Mouse (Mus musculus): ENCODE results near the gene Trem2. TPM values are rescaled to one million over a fixed set of nuclear protein-coding genes. Genes with fewer than 3 reads are reported as not detected.
"Not testable (repeated sequence)": the region's sequence is repeated elsewhere in the genome, so short reads cannot be mapped to it uniquely, and the experiment has no call there.

The Trem2 gene
- 2.2 and 4.1 TPM in 2 replicates for polyA plus RNA-seq (2016; fragmentation: Nextera tagmentation; extraction: Ambion mirVana)

DNA sequence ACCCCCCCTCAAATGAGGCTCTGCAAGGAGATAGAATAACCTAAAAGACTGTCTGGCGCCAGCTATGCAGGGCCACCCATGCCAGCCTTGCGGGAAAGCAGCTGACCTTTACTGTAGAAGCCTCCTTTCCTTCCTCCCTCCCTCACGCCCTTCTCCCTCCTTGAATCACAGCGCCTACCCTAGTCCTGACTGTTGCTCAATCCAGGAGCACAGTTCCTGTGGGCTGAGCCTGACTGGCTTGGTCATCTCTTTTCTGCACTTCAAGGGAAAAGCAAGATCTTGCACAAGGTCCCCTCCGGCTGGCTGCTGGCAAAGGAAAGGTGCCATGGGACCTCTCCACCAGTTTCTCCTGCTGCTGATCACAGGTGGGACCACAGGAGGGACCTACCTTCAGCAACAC, at the start of gene Trem2:
TSS of gene Trem2 (plus strand) at position 171 of the 400 bp plus-strand sequence.
- no peaks in the 10 kb centered on the region for H3K27me3 ChIP-seq
- H3K9me3 ChIP-seq, result no peaks in the 10 kb centered on the region
- H3K36me3 ChIP-seq, result no peaks in the 10 kb centered on the region
- no peak for ATAC-seq (ENCODE audit: low FRiP score, low read depth)
- H3K4me1 ChIP-seq, result no peaks in the 10 kb centered on the region
- H3K9ac ChIP-seq (replicated peaks), result no peak within 1 kb of the TSS
- no peak within 1 kb of the TSS for H3K27ac ChIP-seq (replicated peaks)
- 85% methylated on average over 5 of the region's 5 CpGs for WGBS
- no peak within 1 kb of the TSS for H3K4me2 ChIP-seq (replicated peaks)
- H3K4me3 ChIP-seq, result no peak within 1 kb of the TSS

DNA sequence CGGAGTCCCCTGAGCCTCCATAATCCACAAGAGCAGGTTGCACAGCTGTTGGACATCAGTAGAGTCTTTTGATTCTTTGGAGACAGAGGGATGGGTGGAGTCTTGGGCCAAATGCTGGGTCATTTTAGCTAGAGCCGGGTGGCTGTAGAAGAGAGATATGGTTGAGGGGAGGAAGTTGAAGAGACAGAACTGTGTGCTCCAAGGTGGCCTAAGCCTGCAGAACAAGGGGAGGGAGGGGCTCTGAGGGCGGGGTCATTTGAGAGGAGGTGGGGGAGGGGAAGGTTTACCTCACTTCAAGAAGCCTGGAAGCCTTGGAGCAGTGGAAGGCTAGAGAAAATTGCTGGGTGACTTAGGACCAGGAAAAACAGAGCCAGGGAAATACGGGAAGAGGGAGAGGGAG, 47.0 kb upstream of the Trem2 start, which contains the start of gene Treml2:
TSS of gene Treml2 (plus strand) at position 296 of the 400 bp plus-strand sequence.
- H3K27me3 ChIP-seq, result no peaks in the 10 kb centered on the region
- no peak within 1 kb of the TSS for H3K4me2 ChIP-seq (replicated peaks)
- H3K27ac ChIP-seq (replicated peaks), result no peak within 1 kb of the TSS
- no peak within 1 kb of the TSS for H3K4me3 ChIP-seq
- no peaks in the 10 kb centered on the region for H3K36me3 ChIP-seq
- no peaks in the 10 kb centered on the region for H3K4me1 ChIP-seq
- 31% methylated on average over 3 of the region's 4 CpGs for WGBS
- no peak within 1 kb of the TSS for H3K9ac ChIP-seq (replicated peaks)
- no peak for ATAC-seq (ENCODE audit: low FRiP score, low read depth)
- H3K9me3 ChIP-seq, result no peaks in the 10 kb centered on the region

GRCm38 (mm10) chr17:48299756-48300155, 46.4 kb upstream of the Trem2 start:
- Histone ChIP-seq H3K4me1 (no peaks in the 10 kb centered on the region), H3K27ac (replicated peaks) (no peak overlapping the region), H3K9me3 (no peaks in the 10 kb centered on the region), H3K27me3 (no peaks in the 10 kb centered on the region), H3K4me3 (no peak overlapping the region), H3K36me3 (no peaks in the 10 kb centered on the region), H3K9ac (replicated peaks) (no peak overlapping the region), H3K4me2 (replicated peaks) (no peak overlapping the region)
- 60% methylated on average over 7 of the region's 7 CpGs for WGBS
- ATAC-seq (ENCODE audit: low FRiP score, low read depth), result no peak

DNA sequence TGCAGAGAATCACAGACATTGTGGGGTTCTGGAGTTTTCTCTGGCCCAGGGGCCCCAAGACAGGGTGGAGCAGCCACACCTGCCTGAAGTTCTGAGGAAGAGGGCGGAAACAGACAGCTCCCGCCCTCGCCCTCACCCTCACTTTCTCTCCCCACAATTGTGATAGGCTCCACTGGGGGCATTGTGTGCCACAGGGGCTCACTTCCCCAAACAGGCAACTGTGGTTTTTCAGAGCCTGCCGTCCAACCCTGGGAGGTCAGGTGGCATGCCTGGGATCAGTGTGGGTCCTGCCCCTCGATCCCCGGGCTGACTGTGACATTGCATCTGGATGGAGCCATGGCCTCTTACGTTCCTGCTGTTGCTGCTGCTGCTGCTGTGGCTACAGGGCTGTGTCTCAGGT, 46.0 kb upstream of the Trem2 start:
- H3K36me3 ChIP-seq, result no peaks in the 10 kb centered on the region
- WGBS, result 71% methylated on average over 7 of the region's 7 CpGs

GRCm38 (mm10) chr17:48300861-48301260, 45.3 kb upstream of the Trem2 start:
- Histone ChIP-seq H3K27ac (replicated peaks) (no peak overlapping the region), H3K4me3 (no peak overlapping the region), H3K9me3 (no peaks in the 10 kb centered on the region), H3K27me3 (no peaks in the 10 kb centered on the region), H3K4me1 (no peaks in the 10 kb centered on the region), H3K4me2 (replicated peaks) (no peak overlapping the region), H3K36me3 (no peaks in the 10 kb centered on the region), H3K9ac (replicated peaks) (no peak overlapping the region)
- 85% methylated on average over 9 of the region's 9 CpGs for WGBS
- ATAC-seq (ENCODE audit: low FRiP score, low read depth), result no peak

More for the DNA sequence above, 46.0 kb upstream of the Trem2 start:
- Histone ChIP-seq H3K9me3 (no peaks in the 10 kb centered on the region), H3K27ac (replicated peaks) (no peak overlapping the region), H3K9ac (replicated peaks) (no peak overlapping the region), H3K4me3 (no peak overlapping the region), H3K27me3 (no peaks in the 10 kb centered on the region), H3K4me1 (no peaks in the 10 kb centered on the region), H3K4me2 (replicated peaks) (no peak overlapping the region)
- no peak for ATAC-seq (ENCODE audit: low FRiP score, low read depth)

GRCm38 (mm10) chr17:48301792-48302191, 44.4 kb upstream of the Trem2 start:
- Histone ChIP-seq H3K4me1 (no peaks in the 10 kb centered on the region), H3K9ac (replicated peaks) (no peak overlapping the region), H3K9me3 (no peaks in the 10 kb centered on the region), H3K27ac (replicated peaks) (no peak overlapping the region), H3K4me3 (no peak overlapping the region), H3K36me3 (no peaks in the 10 kb centered on the region), H3K4me2 (replicated peaks) (no peak overlapping the region), H3K27me3 (no peaks in the 10 kb centered on the region)
- WGBS, result 90% methylated on average over 5 of the region's 5 CpGs
- no peak for ATAC-seq (ENCODE audit: low FRiP score, low read depth)

GRCm38 (mm10) chr17:48312124-48312523, 34.1 kb upstream of the Trem2 start:
- H3K9me3 ChIP-seq, result no peaks in the 10 kb centered on the region
- ATAC-seq (ENCODE audit: low FRiP score, low read depth), result no peak
- H3K27ac ChIP-seq (replicated peaks), result no peak overlapping the region
- no peak overlapping the region for H3K4me3 ChIP-seq
- no peaks in the 10 kb centered on the region for H3K27me3 ChIP-seq
- no peaks in the 10 kb centered on the region for H3K4me1 ChIP-seq
- 88% methylated on average over 2 of the region's 2 CpGs for WGBS
- H3K4me2 ChIP-seq (replicated peaks), result no peak overlapping the region
- no peaks in the 10 kb centered on the region for H3K36me3 ChIP-seq
- H3K9ac ChIP-seq (replicated peaks), result no peak overlapping the region

DNA sequence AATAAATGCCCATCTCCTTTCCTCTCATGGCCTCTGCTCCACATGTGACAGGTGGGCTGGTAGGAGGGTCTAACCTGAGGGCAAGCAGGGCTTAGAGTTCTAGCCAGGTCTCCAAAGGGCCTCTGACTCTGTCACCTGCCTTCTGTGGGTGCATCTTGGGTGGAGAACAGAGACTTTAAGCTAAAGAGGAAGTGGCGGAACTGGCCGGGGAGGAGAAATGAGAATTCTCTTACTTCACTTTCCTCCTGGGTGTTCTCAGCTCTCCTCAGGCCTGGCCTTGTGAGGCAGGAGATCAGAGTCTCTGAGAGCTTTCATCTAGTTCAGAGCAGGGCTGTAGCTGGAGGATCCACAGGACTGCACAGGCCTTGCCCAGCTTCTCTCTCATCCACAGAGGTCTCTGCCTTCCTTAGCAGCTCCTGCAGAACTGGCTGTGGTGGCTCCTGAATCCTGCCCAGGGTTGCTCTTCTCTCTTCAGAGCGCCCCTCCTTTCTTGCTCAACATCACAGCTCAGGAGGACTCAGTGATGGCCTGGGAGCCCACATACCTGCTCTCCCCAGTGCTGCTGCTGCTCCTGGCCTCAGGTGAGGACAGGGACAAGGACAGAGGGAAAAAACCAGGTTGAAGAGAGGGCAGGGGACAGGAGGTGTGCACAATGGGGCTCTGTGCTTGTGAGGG, 30.2 kb upstream of the Trem2 start, which contains the start of gene B430306N03Rik:
TSS of gene B430306N03Rik (plus strand) at position 237 of the 675 bp plus-strand sequence.
- not testable (repeated sequence) for H3K4me3 ChIP-seq; H3K9ac ChIP-seq (replicated peaks); ATAC-seq (ENCODE audit: low FRiP score, low read depth)

DNA sequence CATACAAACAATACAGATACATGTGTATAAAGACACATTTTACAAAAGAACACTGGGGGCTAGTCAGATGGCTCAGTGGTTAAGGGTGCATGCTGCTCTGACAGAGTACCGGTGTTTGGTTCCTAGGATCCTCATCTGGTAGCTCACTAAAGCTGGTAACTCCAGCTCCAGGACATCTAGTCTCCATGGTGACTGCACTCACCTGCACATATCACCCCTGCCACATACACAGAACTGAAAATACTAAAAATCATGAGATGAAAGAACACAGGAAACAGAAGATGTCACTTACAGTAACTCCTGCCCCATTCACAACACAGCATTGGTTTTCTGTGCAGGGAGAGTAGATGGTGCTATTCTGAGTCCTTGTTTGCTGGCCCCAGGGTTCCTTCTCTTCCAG, 27.5 kb upstream of the Trem2 start:
- Histone ChIP-seq H3K27me3 (no peaks in the 10 kb centered on the region), H3K9ac (replicated peaks) (no peak overlapping the region), H3K4me3 (no peak overlapping the region), H3K27ac (replicated peaks) (no peak overlapping the region), H3K4me2 (replicated peaks) (no peak overlapping the region), H3K9me3 (no peaks in the 10 kb centered on the region), H3K4me1 (no peaks in the 10 kb centered on the region), H3K36me3 (no peaks in the 10 kb centered on the region)
- ATAC-seq (ENCODE audit: low FRiP score, low read depth), result no peak
- WGBS, result 92% methylated on average over 1 of the region's 1 CpGs

More for the DNA sequence above, 30.2 kb upstream of the Trem2 start, which contains the start of gene B430306N03Rik:
- H3K4me1 ChIP-seq; H3K27me3 ChIP-seq; H3K4me2 ChIP-seq (replicated peaks); H3K9me3 ChIP-seq; H3K27ac ChIP-seq (replicated peaks); H3K36me3 ChIP-seq: not testable (repeated sequence)
- 81% methylated on average over 3 of the region's 3 CpGs for WGBS

- Histone ChIP-seq H3K9ac (replicated peaks) (no peak overlapping the region), H3K4me2 (replicated peaks) (no peak overlapping the region), H3K27me3 (no peaks in the 10 kb centered on the region), H3K4me1 (no peaks in the 10 kb centered on the region), H3K4me3 (no peak overlapping the region), H3K27ac (replicated peaks) (no peak overlapping the region), H3K36me3 (no peaks in the 10 kb centered on the region), H3K9me3 (no peaks in the 10 kb centered on the region)
- WGBS, result 71% methylated on average over 2 of the region's 2 CpGs
- no peak for ATAC-seq (ENCODE audit: low FRiP score, low read depth)
These were observed 24.9 kb upstream of the Trem2 start for GRCm38 (mm10) chr17:48321279-48321678.

DNA sequence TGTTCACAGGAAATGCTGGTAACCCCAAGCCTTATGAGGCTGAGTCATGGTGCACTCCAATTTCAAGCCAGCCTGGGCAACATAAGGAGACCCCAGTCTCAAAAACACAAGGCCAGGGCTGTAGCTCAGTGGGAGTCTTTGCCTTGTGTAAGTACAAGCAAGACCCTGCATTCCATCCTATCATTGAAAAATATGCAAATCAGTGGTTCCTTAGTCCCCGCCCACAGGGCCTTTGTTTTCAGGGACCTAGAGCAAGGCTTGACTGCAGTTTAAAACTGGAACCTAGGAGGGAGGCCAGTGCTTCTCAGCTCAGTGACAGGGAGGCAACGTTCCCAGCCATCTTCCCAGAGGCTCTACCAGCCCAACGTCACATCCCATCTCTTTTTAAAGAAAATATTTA, 23.0 kb upstream of the Trem2 start:
- Histone ChIP-seq H3K9ac (replicated peaks) (no peak overlapping the region), H3K27me3 (no peaks in the 10 kb centered on the region), H3K9me3 (no peaks in the 10 kb centered on the region), H3K27ac (replicated peaks) (no peak overlapping the region), H3K36me3 (no peaks in the 10 kb centered on the region), H3K4me3 (no peak overlapping the region), H3K4me2 (replicated peaks) (no peak overlapping the region), H3K4me1 (no peaks in the 10 kb centered on the region)
- WGBS, result 67% methylated on average over 3 of the region's 3 CpGs
- no peak for ATAC-seq (ENCODE audit: low FRiP score, low read depth)

GRCm38 (mm10) chr17:48324258-48324657, 21.9 kb upstream of the Trem2 start:
- no peaks in the 10 kb centered on the region for H3K4me1 ChIP-seq
- WGBS, result 91% methylated on average over 5 of the region's 5 CpGs

GRCm38 (mm10) chr17:48325093-48325492, 21.1 kb upstream of the Trem2 start:
- Histone ChIP-seq H3K27ac (replicated peaks) (no peak overlapping the region), H3K27me3 (no peaks in the 10 kb centered on the region), H3K4me3 (no peak overlapping the region), H3K4me1 (no peaks in the 10 kb centered on the region), H3K9me3 (no peaks in the 10 kb centered on the region), H3K36me3 (no peaks in the 10 kb centered on the region), H3K9ac (replicated peaks) (no peak overlapping the region), H3K4me2 (replicated peaks) (no peak overlapping the region)
- no peak for ATAC-seq (ENCODE audit: low FRiP score, low read depth)
- WGBS, result 94% methylated on average over 6 of the region's 6 CpGs

More at GRCm38 (mm10) chr17:48324258-48324657, 21.9 kb upstream of the Trem2 start:
- H3K27ac ChIP-seq (replicated peaks), result no peak overlapping the region
- no peak overlapping the region for H3K4me3 ChIP-seq
- H3K4me2 ChIP-seq (replicated peaks), result no peak overlapping the region
- H3K36me3 ChIP-seq, result no peaks in the 10 kb centered on the region
- no peaks in the 10 kb centered on the region for H3K27me3 ChIP-seq
- H3K9me3 ChIP-seq, result no peaks in the 10 kb centered on the region
- no peak for ATAC-seq (ENCODE audit: low FRiP score, low read depth)
- H3K9ac ChIP-seq (replicated peaks), result no peak overlapping the region

Data from midbrain, embryonic 12.5 days (tissue).